Mouse (Mus musculus) stomach, postnatal 0 days (tissue): ENCODE data around the gene Irx5.

Experiments used
- CTCF ChIP-seq: IDR thresholded peaks from 2 replicates; pipeline ENCODE4 v1.5.1; 2016; ENCODE audit warnings: antibody characterized with exemption, low read depth, mild to moderate bottlenecking, moderate library complexity
- EP300 ChIP-seq: optimal IDR thresholded peaks from 2 replicates; pipeline ENCODE3; 2016; ENCODE audit warnings: antibody characterized with exemption

GRCm38 (mm10) chr8:92335079-92335478 lies 22.3 kb upstream of the Irx5 start:
- TF ChIP-seq CTCF (no peak), EP300 (no peak)
